Mouse (Mus musculus): ENCODE results near the gene Snx18. TPM values are rescaled to one million over a fixed set of nuclear protein-coding genes. Genes with fewer than 3 reads are reported as not detected.

Snx18 gene
- polyA plus RNA-seq, 1 experiment, result 42.4 TPM

GRCm38 (mm10) chr13:113634732-113635481, 16.5 kb upstream of the Snx18 start:
- Histone ChIP-seq H3K9ac (ENCODE audit: low read depth, poor library complexity, severe bottlenecking) (no peak overlapping the region), H3K27me3 (ENCODE audit: control insufficient read depth, insufficient read depth, low read length, poor library complexity, severe bottlenecking) (no peaks in the 10 kb centered on the region), H3K27ac (ENCODE audit: insufficient read depth, low read length) (no peak overlapping the region), H3K9me3 (replicated peaks; ENCODE audit: control insufficient read depth, insufficient read depth, low read length, poor library complexity, severe bottlenecking) (no peaks in the 10 kb centered on the region), H3K4me3 (ENCODE audit: low read depth, low read length) (no peak overlapping the region), H3K36me3 (ENCODE audit: control insufficient read depth, insufficient read depth, low read length, poor library complexity, severe bottlenecking) (no peaks in the 10 kb centered on the region), H3K4me1 (ENCODE audit: control insufficient read depth, insufficient read depth, low read length) (no peaks in the 10 kb centered on the region)
- no peak for TF ChIP-seq POLR2A (IDR thresholded peaks at IDR 0.05; ENCODE audit: insufficient read depth, low read length)
- no peak for TF ChIP-seq CTCF (IDR thresholded peaks at IDR 0.05; ENCODE audit: low read depth, low read length)
- no peak for TF ChIP-seq EP300 (IDR thresholded peaks at IDR 0.05; ENCODE audit: insufficient read depth, low read depth, low read length)

GRCm38 (mm10) chr13:113632506-113632905, 14.1 kb upstream of the Snx18 start:
- no peaks in the 10 kb centered on the region for H3K9me3 ChIP-seq (replicated peaks; ENCODE audit: control insufficient read depth, insufficient read depth, low read length, poor library complexity, severe bottlenecking)
- H3K27ac ChIP-seq (ENCODE audit: insufficient read depth, low read length), result no peak overlapping the region
- no peak overlapping the region for H3K4me3 ChIP-seq (ENCODE audit: low read depth, low read length)
- H3K9ac ChIP-seq (ENCODE audit: low read depth, poor library complexity, severe bottlenecking), result no peak overlapping the region
- H3K36me3 ChIP-seq (ENCODE audit: control insufficient read depth, insufficient read depth, low read length, poor library complexity, severe bottlenecking), result no peaks in the 10 kb centered on the region
- TF ChIP-seq POLR2A (IDR thresholded peaks at IDR 0.05; ENCODE audit: insufficient read depth, low read length) (no peak), EP300 (IDR thresholded peaks at IDR 0.05; ENCODE audit: insufficient read depth, low read depth, low read length) (no peak), CTCF (IDR thresholded peaks at IDR 0.05; ENCODE audit: low read depth, low read length) (no peak)
- no peaks in the 10 kb centered on the region for H3K27me3 ChIP-seq (ENCODE audit: control insufficient read depth, insufficient read depth, low read length, poor library complexity, severe bottlenecking)
- no peaks in the 10 kb centered on the region for H3K4me1 ChIP-seq (ENCODE audit: control insufficient read depth, insufficient read depth, low read length)

- Histone ChIP-seq H3K36me3 (ENCODE audit: control insufficient read depth, insufficient read depth, low read length, poor library complexity, severe bottlenecking) (no peaks in the 10 kb centered on the region), H3K27me3 (ENCODE audit: control insufficient read depth, insufficient read depth, low read length, poor library complexity, severe bottlenecking) (no peaks in the 10 kb centered on the region), H3K9me3 (replicated peaks; ENCODE audit: control insufficient read depth, insufficient read depth, low read length, poor library complexity, severe bottlenecking) (no peaks in the 10 kb centered on the region), H3K4me1 (ENCODE audit: control insufficient read depth, insufficient read depth, low read length) (no peaks in the 10 kb centered on the region), H3K4me3 (ENCODE audit: low read depth, low read length) (no peak overlapping the region), H3K9ac (ENCODE audit: low read depth, poor library complexity, severe bottlenecking) (no peak overlapping the region), H3K27ac (ENCODE audit: insufficient read depth, low read length) (no peak overlapping the region)
- TF ChIP-seq EP300 (IDR thresholded peaks at IDR 0.05; ENCODE audit: insufficient read depth, low read depth, low read length) (no peak), CTCF (IDR thresholded peaks at IDR 0.05; ENCODE audit: low read depth, low read length) (no peak)
Measured at GRCm38 (mm10) chr13:113627601-113628000, 9.2 kb upstream of the Snx18 start.

GRCm38 (mm10) chr13:113622865-113623255, 4.5 kb upstream of the Snx18 start:
- Histone ChIP-seq H3K36me3 (ENCODE audit: control insufficient read depth, insufficient read depth, low read length, poor library complexity, severe bottlenecking) (no peaks in the 10 kb centered on the region), H3K27ac (ENCODE audit: insufficient read depth, low read length) (no peak overlapping the region), H3K4me3 (ENCODE audit: low read depth, low read length) (no peak overlapping the region), H3K27me3 (ENCODE audit: control insufficient read depth, insufficient read depth, low read length, poor library complexity, severe bottlenecking) (no peaks in the 10 kb centered on the region), H3K4me1 (ENCODE audit: control insufficient read depth, insufficient read depth, low read length) (no peaks in the 10 kb centered on the region), H3K9ac (ENCODE audit: low read depth, poor library complexity, severe bottlenecking) (no peak overlapping the region), H3K9me3 (replicated peaks; ENCODE audit: control insufficient read depth, insufficient read depth, low read length, poor library complexity, severe bottlenecking) (no peaks in the 10 kb centered on the region)
- no peak for TF ChIP-seq EP300 (IDR thresholded peaks at IDR 0.05; ENCODE audit: insufficient read depth, low read depth, low read length)
- no peak for TF ChIP-seq CTCF (IDR thresholded peaks at IDR 0.05; ENCODE audit: low read depth, low read length)
- TF ChIP-seq POLR2A (IDR thresholded peaks at IDR 0.05; ENCODE audit: insufficient read depth, low read length), result no peak

- Histone ChIP-seq H3K4me3 (ENCODE audit: low read depth, low read length) (no peak overlapping the region), H3K36me3 (ENCODE audit: control insufficient read depth, insufficient read depth, low read length, poor library complexity, severe bottlenecking) (no peaks in the 10 kb centered on the region), H3K27ac (ENCODE audit: insufficient read depth, low read length) (no peak overlapping the region), H3K4me1 (ENCODE audit: control insufficient read depth, insufficient read depth, low read length) (no peaks in the 10 kb centered on the region), H3K9ac (ENCODE audit: low read depth, poor library complexity, severe bottlenecking) (no peak overlapping the region), H3K9me3 (replicated peaks; ENCODE audit: control insufficient read depth, insufficient read depth, low read length, poor library complexity, severe bottlenecking) (no peaks in the 10 kb centered on the region), H3K27me3 (ENCODE audit: control insufficient read depth, insufficient read depth, low read length, poor library complexity, severe bottlenecking) (no peaks in the 10 kb centered on the region)
- no peak for TF ChIP-seq EP300 (IDR thresholded peaks at IDR 0.05; ENCODE audit: insufficient read depth, low read depth, low read length)
- TF ChIP-seq CTCF (IDR thresholded peaks at IDR 0.05; ENCODE audit: low read depth, low read length), result no peak
- TF ChIP-seq POLR2A (IDR thresholded peaks at IDR 0.05; ENCODE audit: insufficient read depth, low read length), result no peak
Measured at GRCm38 (mm10) chr13:113622122-113622864, 3.9 kb upstream of the Snx18 start.

- H3K4me1 ChIP-seq (ENCODE audit: control insufficient read depth, insufficient read depth, low read length), result peaks cover 2% of the 10 kb centered on the region
- no peak overlapping the region for H3K4me3 ChIP-seq (ENCODE audit: low read depth, low read length)
- no peak overlapping the region for H3K27ac ChIP-seq (ENCODE audit: insufficient read depth, low read length)
- H3K27me3 ChIP-seq (ENCODE audit: control insufficient read depth, insufficient read depth, low read length, poor library complexity, severe bottlenecking), result no peaks in the 10 kb centered on the region
- H3K9me3 ChIP-seq (replicated peaks; ENCODE audit: control insufficient read depth, insufficient read depth, low read length, poor library complexity, severe bottlenecking), result no peaks in the 10 kb centered on the region
- no peaks in the 10 kb centered on the region; the same call in 1 of the 2 replicates for H3K36me3 ChIP-seq (ENCODE audit: control insufficient read depth, insufficient read depth, low read length, poor library complexity, severe bottlenecking)
- TF ChIP-seq POLR2A (IDR thresholded peaks at IDR 0.05; ENCODE audit: insufficient read depth, low read length) (no peak), EP300 (IDR thresholded peaks at IDR 0.05; ENCODE audit: insufficient read depth, low read depth, low read length) (peak; percentile 97)
- H3K9ac ChIP-seq (ENCODE audit: low read depth, poor library complexity, severe bottlenecking), result no peak overlapping the region
Measured at GRCm38 (mm10) chr13:113619003-113619402, 639 bp upstream of the Snx18 start.

Data from ES-Bruce4 (cell line).